Mouse (Mus musculus) E14TG2a.4 (cell line): Measurements from ENCODE around the gene Hsf5.
A peak's percentile ranks its signal among the peaks of the same experiment; 100 is the strongest.

Experiments
- H3K27me3 ChIP-seq: 2 replicates; pipeline ENCODE4 v1.6.1; 2014; ENCODE audit warnings: low read length, control low read depth; ENCODE audit not compliant: insufficient read depth
- H3K36me3 ChIP-seq: 2 replicates; pipeline ENCODE4 v1.6.1; 2014; ENCODE audit warnings: low read length, control low read depth; ENCODE audit not compliant: insufficient read depth
- H3K4me1 ChIP-seq: replicated peaks from 2 replicates; pipeline ENCODE4 v1.6.1; 2014; ENCODE audit warnings: low read depth, low read length, control low read depth
- H3K4me3 ChIP-seq: replicated peaks from 2 replicates; pipeline ENCODE4 v1.5.1; 2014; ENCODE audit warnings: mild to moderate bottlenecking, low read length
- H3K9me3 ChIP-seq: 2 replicates; pipeline ENCODE4 v1.6.1; 2014; ENCODE audit warnings: low read length, control low read depth
- CTCF ChIP-seq: conservative IDR thresholded peaks from 2 replicates; pipeline ENCODE4 v1.5.1; 2014; ENCODE audit warnings: low read length
- NANOG ChIP-seq: IDR thresholded peaks from 2 replicates; pipeline ENCODE4 v1.6.1; 2014; ENCODE audit warnings: borderline replicate concordance, low read length, mixed read lengths
- POU5F1 ChIP-seq: IDR thresholded peaks from 2 replicates; pipeline ENCODE4 v1.6.1; 2014; ENCODE audit warnings: low read length, borderline replicate concordance

Hsf5 gene

GRCm38 (mm10) chr11:87609264-87609663, 7.7 kb upstream of the Hsf5 start:
- Histone ChIP-seq H3K4me1 (no peaks in the 10 kb centered on the region), H3K4me3 (no peak overlapping the region), H3K9me3 (no peaks in the 10 kb centered on the region), H3K36me3 (peaks cover 99% of the 10 kb centered on the region), H3K27me3 (no peaks in the 10 kb centered on the region)
- TF ChIP-seq CTCF (no peak), NANOG (no peak)

GRCm38 (mm10) chr11:87611547-87611946, 5.4 kb upstream of the Hsf5 start:
- H3K4me1 ChIP-seq: no peaks in the 10 kb centered on the region
- no peaks in the 10 kb centered on the region for H3K9me3 ChIP-seq
- no peak for TF ChIP-seq NANOG
- no peak for TF ChIP-seq CTCF
- TF ChIP-seq POU5F1: no peak
- peaks cover 16% of the 10 kb centered on the region for H3K27me3 ChIP-seq
- H3K4me3 ChIP-seq: no peak overlapping the region
- peaks cover 99% of the 10 kb centered on the region for H3K36me3 ChIP-seq

DNA sequence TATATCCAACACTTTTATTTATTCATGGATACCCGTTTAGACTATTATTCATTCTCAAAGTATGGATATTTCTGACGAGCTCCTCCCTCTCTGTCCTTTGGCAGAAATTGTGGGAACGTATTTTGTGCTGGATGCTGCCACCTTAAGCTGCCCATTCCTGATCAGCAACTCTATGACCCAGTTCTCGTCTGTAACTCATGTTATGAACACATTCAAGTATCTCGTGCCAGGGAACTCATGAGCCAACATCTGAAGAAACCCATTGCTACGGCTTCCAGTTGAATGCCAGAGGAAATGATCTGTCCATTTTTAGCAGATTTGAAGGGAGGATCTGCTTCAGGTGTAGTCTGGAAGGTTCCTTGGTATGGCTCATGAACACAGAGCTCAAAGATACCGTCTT, 3.0 kb upstream of the Hsf5 start:
- Histone ChIP-seq H3K9me3 (0 out of 2 replicates have a peak, but pooled peaks cover 5% of the 10 kb centered on the region), H3K4me1 (peaks cover 2% of the 10 kb centered on the region; the same call in 1 of the 2 replicates), H3K36me3 (peaks cover 77% of the 10 kb centered on the region), H3K4me3 (no peak overlapping the region), H3K27me3 (peaks cover 38% of the 10 kb centered on the region)
- no peak for TF ChIP-seq NANOG
- TF ChIP-seq POU5F1: no peak
- TF ChIP-seq CTCF: no peak

GRCm38 (mm10) chr11:87615551-87615950, 1.4 kb upstream of the Hsf5 start:
- no peak overlapping the region for H3K4me3 ChIP-seq
- H3K36me3 ChIP-seq: peaks cover 63% of the 10 kb centered on the region
- peaks cover 38% of the 10 kb centered on the region for H3K27me3 ChIP-seq
- H3K9me3 ChIP-seq: 0 out of 2 replicates have a peak, but pooled peaks cover 5% of the 10 kb centered on the region
- TF ChIP-seq POU5F1 (no peak), CTCF (no peak), NANOG (no peak)
- peaks cover 3% of the 10 kb centered on the region; the same call in 1 of the 2 replicates for H3K4me1 ChIP-seq

- Histone ChIP-seq H3K4me3 (no peak overlapping the region), H3K27me3 (peaks cover 38% of the 10 kb centered on the region), H3K4me1 (peaks cover 6% of the 10 kb centered on the region; the same call in 1 of the 2 replicates), H3K9me3 (0 out of 2 replicates have a peak, but pooled peaks cover 5% of the 10 kb centered on the region), H3K36me3 (peaks cover 59% of the 10 kb centered on the region)
- TF ChIP-seq CTCF (no peak), POU5F1 (no peak), NANOG (no peak)
Observed at GRCm38 (mm10) chr11:87615952-87616351, 1.0 kb upstream of the Hsf5 start.

DNA sequence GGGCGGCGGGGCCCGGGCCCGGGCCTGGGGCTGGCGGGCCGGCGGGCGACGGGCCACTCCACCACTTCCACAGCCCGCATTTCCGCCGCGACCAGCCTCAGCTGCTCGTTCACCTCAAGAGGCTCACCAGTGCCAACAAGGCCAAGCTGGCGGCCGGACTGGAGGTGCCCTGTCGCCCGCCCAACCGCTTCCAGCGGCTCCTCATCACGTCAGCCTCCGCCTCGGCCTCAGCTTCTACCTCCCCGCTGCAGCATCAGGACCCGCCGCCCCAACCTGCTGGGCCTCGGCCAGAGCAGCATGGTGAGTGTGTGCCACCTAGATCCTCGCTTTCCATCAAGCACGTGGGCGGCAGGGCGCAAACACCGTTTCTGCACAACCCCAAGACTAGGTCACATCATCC, 642 bp downstream of the Hsf5 start:
- H3K9me3 ChIP-seq: 0 out of 2 replicates have a peak, but pooled peaks cover 5% of the 10 kb centered on the region
- peaks cover 9% of the 10 kb centered on the region for H3K4me1 ChIP-seq
- H3K4me3 ChIP-seq: peak overlapping the region; percentile 66
- H3K27me3 ChIP-seq: peaks cover 38% of the 10 kb centered on the region
- no peak for TF ChIP-seq POU5F1
- TF ChIP-seq NANOG: no peak
- no peak for TF ChIP-seq CTCF
- H3K36me3 ChIP-seq: peaks cover 42% of the 10 kb centered on the region

DNA sequence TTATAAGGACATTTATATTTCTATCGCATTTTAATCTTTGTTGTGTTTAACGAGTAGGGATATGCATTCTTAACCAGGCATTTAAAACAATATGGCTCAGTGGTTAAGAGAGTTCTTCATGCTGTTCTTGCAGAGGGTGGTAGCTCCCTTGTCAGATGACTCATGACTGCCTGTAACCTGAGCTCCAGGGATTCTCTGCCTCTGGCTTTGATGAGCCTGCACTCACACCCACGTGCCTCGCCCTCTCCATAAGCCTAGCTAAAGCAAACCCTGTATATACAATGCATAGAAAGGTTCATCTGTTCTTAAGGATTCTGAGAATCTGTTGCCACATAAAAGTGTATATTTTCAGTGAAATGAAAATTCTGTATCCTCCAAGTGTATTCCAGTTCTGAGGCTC, 6.2 kb downstream of the Hsf5 start:
- H3K27me3 ChIP-seq: peaks cover 7% of the 10 kb centered on the region
- H3K4me1 ChIP-seq: peaks cover 14% of the 10 kb centered on the region
- 0 out of 2 replicates have a peak, but pooled peaks cover 1% of the 10 kb centered on the region for H3K9me3 ChIP-seq
- no peak overlapping the region for H3K4me3 ChIP-seq
- no peaks in the 10 kb centered on the region for H3K36me3 ChIP-seq
- TF ChIP-seq POU5F1 (no peak), NANOG (no peak), CTCF (no peak)

DNA sequence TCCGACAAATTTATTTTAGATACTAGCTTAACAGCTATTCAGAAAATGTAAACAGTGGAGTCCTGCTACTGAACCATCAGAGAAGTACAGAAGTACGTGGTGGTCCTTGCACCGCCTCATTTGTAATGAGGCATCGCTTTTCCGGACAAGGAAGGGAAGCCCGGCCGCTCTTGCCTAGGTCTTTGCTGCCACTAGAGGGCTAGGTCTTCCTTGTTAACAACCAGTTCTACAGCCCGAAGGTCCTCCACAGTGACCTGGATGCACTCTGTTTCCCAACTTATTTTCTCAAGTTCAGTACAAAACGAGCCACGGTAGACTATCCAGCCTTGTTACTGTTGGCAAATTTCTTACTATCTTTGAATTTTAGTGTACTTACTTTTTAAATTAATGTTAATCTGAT, 12.9 kb downstream of the Hsf5 start:
- H3K4me3 ChIP-seq: no peak overlapping the region
- H3K27me3 ChIP-seq: no peaks in the 10 kb centered on the region
- H3K4me1 ChIP-seq: no peaks in the 10 kb centered on the region
- no peaks in the 10 kb centered on the region for H3K36me3 ChIP-seq
- TF ChIP-seq CTCF (peak; percentile 52), POU5F1 (no peak)
- H3K9me3 ChIP-seq: no peaks in the 10 kb centered on the region

DNA sequence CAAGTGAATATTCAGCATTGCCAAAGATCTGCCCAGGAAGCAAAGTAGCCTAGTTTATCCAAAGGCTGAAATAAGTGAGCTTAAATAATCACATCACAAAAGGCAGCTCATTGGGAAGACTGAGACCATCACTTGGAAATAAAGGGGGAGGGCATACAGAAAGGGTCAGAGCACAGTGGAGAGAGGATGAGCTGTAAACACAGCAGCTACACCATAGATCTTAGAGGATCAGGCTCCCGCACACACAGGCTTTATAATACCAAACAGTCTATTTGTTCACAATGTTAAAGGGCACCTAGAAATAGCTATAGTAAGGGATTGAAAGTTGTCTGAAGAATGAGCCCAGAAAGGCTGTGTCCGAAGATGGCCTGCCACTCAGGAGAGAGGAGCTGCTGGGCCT, 21.8 kb downstream of the Hsf5 start:
- Histone ChIP-seq H3K36me3 (no peaks in the 10 kb centered on the region), H3K4me1 (0 out of 2 replicates have a peak, but pooled peaks cover 9% of the 10 kb centered on the region), H3K4me3 (peak overlapping the region; percentile 71), H3K27me3 (peaks cover 14% of the 10 kb centered on the region), H3K9me3 (no peaks in the 10 kb centered on the region)
- TF ChIP-seq NANOG: no peak
- no peak for TF ChIP-seq POU5F1
- TF ChIP-seq CTCF: no peak
